Mouse (Mus musculus) kidney, adult 9 months (tissue): ENCODE results near the gene Lrig1.
"Not testable (repeated sequence)": the region's sequence is repeated elsewhere in the genome, so short reads cannot be mapped to it uniquely, and the experiment has no call there.

Experiments
- DNase-seq: peaks from one replicate; pipeline ENCODE4 v3.0.0; 2022

Gene Lrig1

DNA sequence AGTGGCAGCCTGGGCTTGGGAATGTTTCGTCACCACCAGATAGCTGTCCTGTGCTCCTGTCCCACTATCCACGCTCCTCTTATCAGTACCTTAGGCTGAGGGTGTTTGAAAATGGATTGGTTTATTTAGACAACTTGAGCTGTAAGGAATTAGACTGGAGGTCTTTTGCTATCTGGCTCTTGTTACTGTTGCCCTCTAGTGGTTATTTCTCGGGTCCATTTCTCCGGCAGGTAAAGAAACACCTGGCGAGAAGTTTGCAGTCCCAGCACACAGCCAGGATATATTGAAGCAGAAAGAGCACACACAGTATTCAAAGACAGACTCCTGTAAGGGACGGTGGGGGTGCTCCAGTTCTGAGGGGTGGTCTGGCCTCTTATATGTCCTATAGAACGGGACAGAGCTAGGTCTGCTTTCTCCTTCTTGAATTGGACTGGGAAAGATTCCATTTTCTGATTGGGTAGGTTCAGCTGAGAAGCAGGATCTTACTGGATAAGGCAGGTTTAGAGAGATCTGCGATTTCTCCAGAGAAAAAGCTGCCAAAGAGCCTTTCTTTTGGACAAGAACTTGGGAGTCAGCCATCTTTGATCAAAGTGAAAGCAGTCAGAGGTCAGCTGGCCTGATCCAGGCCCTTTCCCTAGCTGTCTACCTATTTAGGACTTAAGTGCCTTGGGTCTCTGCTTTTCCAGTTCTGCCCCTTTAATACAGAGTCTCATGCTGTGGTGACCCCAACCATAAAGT is 136.6 kb downstream of the Lrig1 start:
- peak; percentile 37 for DNase-seq

DNA sequence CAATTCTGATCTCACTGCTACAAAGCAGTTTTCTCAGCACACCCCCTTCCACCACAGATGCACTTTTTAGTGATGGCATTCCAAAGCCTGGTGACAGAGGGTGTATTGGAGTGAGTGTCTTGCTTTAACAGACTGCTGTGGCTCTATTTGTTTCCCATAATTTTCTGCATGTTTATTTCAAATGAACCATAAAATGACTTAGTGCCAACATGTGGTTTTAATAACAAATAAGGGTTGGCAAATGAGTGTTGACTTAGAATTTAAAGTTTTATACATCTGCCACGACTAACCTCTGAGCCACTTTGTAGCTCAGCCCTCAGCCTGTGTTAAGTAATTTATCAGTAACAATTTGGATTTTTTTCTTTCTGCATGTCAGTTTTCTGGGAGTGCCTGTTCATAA is 138.6 kb downstream of the Lrig1 start:
- DNase-seq: no peak

DNA sequence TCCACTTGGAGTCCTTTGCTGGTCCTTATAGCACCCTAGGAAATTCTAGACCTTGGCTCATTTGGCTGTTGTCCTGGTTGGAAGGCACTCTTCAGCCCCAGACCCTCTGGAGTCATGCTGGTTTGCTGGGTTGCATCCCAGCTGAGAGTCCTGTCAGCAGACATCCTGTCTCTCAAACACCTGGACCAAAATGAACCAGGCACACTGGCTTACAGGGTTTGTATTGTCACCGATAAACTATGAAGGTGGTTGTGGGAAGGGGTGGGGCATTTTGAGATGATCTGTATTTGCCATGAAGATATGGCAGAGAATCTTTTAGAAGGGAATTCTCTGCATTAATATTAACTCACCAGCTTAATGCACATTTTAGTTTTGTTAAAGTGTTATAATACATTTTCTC is 139.1 kb downstream of the Lrig1 start:
- no peak for DNase-seq

DNA sequence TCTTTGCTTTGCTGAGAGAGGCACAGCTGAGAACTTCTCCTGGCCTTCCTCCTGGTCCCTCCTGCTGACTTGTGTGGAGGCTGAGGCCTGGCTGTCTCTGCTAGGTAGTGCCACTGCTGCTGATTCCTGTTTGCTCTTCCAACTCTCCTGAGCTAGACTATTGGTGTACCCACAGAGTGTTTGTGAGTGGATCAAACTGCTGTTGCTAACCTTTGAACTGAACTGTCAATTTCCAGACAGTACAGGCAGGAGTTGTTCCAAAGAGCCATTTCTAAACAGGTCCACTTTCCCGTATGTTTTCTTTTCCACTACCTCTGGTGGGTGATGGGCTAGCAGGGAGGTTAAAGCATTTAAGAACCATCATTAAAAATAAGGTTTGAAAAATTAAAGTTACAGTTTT is 141.4 kb downstream of the Lrig1 start:
- DNase-seq: not testable (repeated sequence)
